Comparison of ENCODE assay signal across 16 mouse cellular contexts in genomic region chr14:11857928-11858481, GRCm38 (mm10).
DNase-seq lines count a peak whose midpoint lies in the region; ATAC-seq lines count a peak whose summit lies in the region.
"Had no signal": no experiment of that assay in that cellular context is flagged by ENCODE, and none has a peak within 500 bp of the region (broad histone marks: within the 10 kb centered on the region; RNA-seq: fewer than 3 reads in every experiment).

No protein-coding gene starts in this region.

- H3K36me3 ChIP-seq in kidney, embryonic 15.5 days = no peaks in the 10 kb centered on the region
- H3K36me3 ChIP-seq: heart, embryonic 10.5 days; liver, embryonic 12.5 days had no signal

- H3K27ac ChIP-seq in kidney, embryonic 15.5 days = no peak overlapping the region
- H3K27ac ChIP-seq: heart, embryonic 10.5 days; layer of hippocampus, adult 2 months; liver, embryonic 12.5 days had no signal

- 33% methylated on average over 3 of the region's 3 CpGs for WGBS in kidney, embryonic 15.5 days

- peak; percentile 24; the same call in 1 of the 2 replicates for ATAC-seq in kidney, embryonic 15.5 days (replicated peaks; ENCODE audit: low FRiP score)
- ATAC-seq: inflammation-experienced regulatory T-cells, adult 6 months; liver, embryonic 12.5 days; Patski had no signal

- peaks cover 26% of the 10 kb centered on the region for H3K4me1 ChIP-seq in kidney, embryonic 15.5 days
- H3K4me1 ChIP-seq: liver, embryonic 12.5 days; megakaryocyte, embryonic 14.5 days had no signal

- H3K9ac ChIP-seq in kidney, embryonic 15.5 days = no peak overlapping the region
- H3K9ac ChIP-seq: liver, embryonic 12.5 days had no signal

- H3K9me3 ChIP-seq in kidney, embryonic 15.5 days (replicated peaks) = no peaks in the 10 kb centered on the region
- H3K9me3 ChIP-seq: heart, embryonic 10.5 days; liver, embryonic 12.5 days had no signal

- DNase-seq in kidney, postnatal 25 days = no peak
- DNase-seq in cerebellum, adult 11 months = peak; percentile 8
- DNase-seq in cerebellum, adult 9-10 months = peak; percentile 45
- DNase-seq in mesoderm, embryonic 11.5 days (ENCODE audit: low read depth, low spot score) = peak; percentile 59
- DNase-seq in testis, postnatal 14 days (ENCODE audit: low spot score) = no peak
- no peak for DNase-seq in frontal cortex, postnatal 25 days (ENCODE audit: low spot score in 2 of 2)
- DNase-seq: heart, postnatal 4 days; thymus, adult 18-20 months had no signal

- H3K4me2 ChIP-seq in kidney, embryonic 15.5 days = no peak overlapping the region
- H3K4me2 ChIP-seq: liver, embryonic 12.5 days had no signal

- H3K27me3 ChIP-seq in kidney, embryonic 15.5 days = no peaks in the 10 kb centered on the region
- H3K27me3 ChIP-seq: CH12.LX; liver, embryonic 12.5 days; megakaryocyte, embryonic 14.5 days; Patski had no signal

- no peak overlapping the region for H3K4me3 ChIP-seq in kidney, embryonic 15.5 days (replicated peaks)
- H3K4me3 ChIP-seq: heart, embryonic 10.5 days; layer of hippocampus, adult 2 months; liver, embryonic 12.5 days; megakaryocyte, embryonic 14.5 days had no signal

Comparison
In these comparisons a context has a peak if more than half of its experiments do, and no peak if none do; other contexts are left out.
1. DNase-seq: peak in cerebellum, adult 11 months (single experiment), cerebellum, adult 9-10 months (single experiment) and mesoderm, embryonic 11.5 days (single experiment); none in kidney, postnatal 25 days (0 of 2), testis, postnatal 14 days (single experiment) and frontal cortex, postnatal 25 days (0 of 2).